Mouse (Mus musculus) limb, embryonic 10.5 days (tissue): Measurements from ENCODE around the gene Mrps34. TPM values are rescaled to one million over a fixed set of nuclear protein-coding genes. Genes with fewer than 3 reads are reported as not detected.

Experiments
- DNase-seq: peaks from one replicate; pipeline ENCODE4 v3.0.0-alpha.2; 2017; ENCODE audit warnings: low spot score
- H3K27ac ChIP-seq: fragments of 300-500 bp; sonication (generic); 2 replicates; pipeline ENCODE4 v1.5.1; 2016; ENCODE audit warnings: mild to moderate bottlenecking
- H3K27me3 ChIP-seq: fragments of 300-500 bp; sonication (generic); 2 replicates; pipeline ENCODE4 v1.6.1; 2016; ENCODE audit warnings: low read depth, mild to moderate bottlenecking; ENCODE audit not compliant: poor library complexity, severe bottlenecking
- H3K36me3 ChIP-seq: fragments of 300-500 bp; sonication (generic); 2 replicates; pipeline ENCODE4 v1.6.1; 2016; ENCODE audit warnings: mild to moderate bottlenecking, moderate library complexity
- H3K4me1 ChIP-seq: fragments of 300-500 bp; sonication (generic); 2 replicates; pipeline ENCODE4 v1.6.1; 2016
- H3K4me3 ChIP-seq: fragments of 300-500 bp; sonication (generic); 2 replicates; pipeline ENCODE4 v1.5.1; 2016; ENCODE audit warnings: mild to moderate bottlenecking, moderate library complexity
- H3K9me3 ChIP-seq: fragments of 300-500 bp; sonication (generic); replicated peaks from 2 replicates; pipeline ENCODE4 v1.6.1; 2016; ENCODE audit warnings: mild to moderate bottlenecking
- WGBS: fragments of 180-500 bp; shearing (Covaris S2); methylation state at CpG from one replicate; pipeline ENCODE4 v1.1.7; 2016; 5-methylcytosine and 5-hydroxymethylcytosine counted together
- polyA plus RNA-seq: library from polyadenylated mRNA; unstranded; fragments of >200 nt; fragmentation: Nextera tagmentation; extraction: Ambion mirVana; gene quantifications from 2 replicates; pipeline ENCODE4 v1.2.1, GENCODE M21; 2016

Mrps34 gene
- polyA plus RNA-seq, 1 experiment from 2014 or later: 104 TPM

DNA sequence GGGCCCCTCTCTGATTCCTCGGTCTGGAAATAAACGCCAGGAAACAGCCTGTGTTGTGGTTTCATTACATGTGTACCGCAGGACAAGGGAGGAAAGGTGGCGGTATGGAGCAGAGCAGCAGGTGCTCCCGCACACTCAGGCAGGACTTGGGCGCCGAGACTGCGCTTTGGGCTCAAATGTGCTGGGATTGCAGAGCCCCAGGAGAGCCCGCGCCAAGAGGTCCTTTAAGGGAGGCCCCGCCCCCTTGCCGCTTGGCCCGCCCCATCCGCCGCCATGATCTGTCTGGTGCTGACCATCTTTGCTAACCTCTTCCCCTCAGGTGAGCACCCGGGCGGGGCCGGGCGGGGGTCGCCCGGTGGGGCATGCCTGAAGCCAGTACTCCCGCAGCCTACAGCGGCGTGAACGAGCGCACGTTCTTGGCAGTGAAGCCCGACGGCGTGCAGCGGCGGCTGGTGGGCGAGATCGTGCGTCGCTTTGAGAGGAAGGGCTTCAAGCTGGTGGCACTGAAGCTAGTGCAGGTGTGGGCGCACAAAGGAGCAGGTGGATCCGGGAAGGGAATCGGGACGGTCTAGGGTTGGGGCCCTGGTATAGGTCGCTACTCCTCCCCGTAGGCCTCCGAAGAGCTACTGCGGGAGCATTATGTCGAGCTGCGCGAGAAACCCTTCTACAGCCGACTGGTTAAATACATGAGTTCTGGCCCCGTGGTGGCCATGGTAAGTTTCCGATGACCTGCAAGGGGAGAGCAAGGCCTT, 1.5 kb downstream of the Mrps34 start, which contains the start of gene Nme3:
Gene Nme3, plus strand, starts transcription at position 260 of the 752 bp plus-strand sequence.
- H3K27me3 ChIP-seq: no peaks in the 10 kb centered on the region
- WGBS: 2% methylated on average over 50 of the region's 50 CpGs
- peak; percentile 84 for DNase-seq
- peak within 1 kb of the TSS; percentile 86 for H3K4me3 ChIP-seq
- peaks cover 74% of the 10 kb centered on the region for H3K36me3 ChIP-seq
- peak within 1 kb of the TSS; percentile 87 for H3K27ac ChIP-seq
- no peaks in the 10 kb centered on the region for H3K9me3 ChIP-seq
- peaks cover 38% of the 10 kb centered on the region for H3K4me1 ChIP-seq

DNA sequence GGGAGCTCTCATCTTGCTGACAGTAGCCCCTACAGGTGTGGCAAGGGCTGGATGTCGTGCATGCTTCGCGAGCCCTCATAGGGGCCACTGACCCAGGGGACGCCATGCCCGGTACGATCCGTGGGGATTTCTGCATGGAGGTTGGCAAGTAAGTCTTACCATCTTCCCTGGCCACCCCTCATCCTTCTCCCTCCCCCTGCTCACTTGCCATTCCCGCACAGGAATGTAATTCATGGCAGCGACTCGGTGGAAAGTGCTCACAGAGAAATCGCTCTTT, 2.0 kb downstream of the Mrps34 start:
- H3K36me3 ChIP-seq: peaks cover 74% of the 10 kb centered on the region
- peak overlapping the region; percentile 86 for H3K4me3 ChIP-seq
- 50% methylated on average over 11 of the region's 11 CpGs for WGBS
- peaks cover 38% of the 10 kb centered on the region for H3K4me1 ChIP-seq
- peak overlapping the region; percentile 87 for H3K27ac ChIP-seq
- no peaks in the 10 kb centered on the region for H3K27me3 ChIP-seq
- no peaks in the 10 kb centered on the region for H3K9me3 ChIP-seq
- no peak for DNase-seq

- H3K27ac ChIP-seq: no peak overlapping the region
- H3K27me3 ChIP-seq: no peaks in the 10 kb centered on the region
- no peak for DNase-seq
- peaks cover 38% of the 10 kb centered on the region for H3K4me1 ChIP-seq
- 87% methylated on average over 4 of the region's 4 CpGs for WGBS
- H3K36me3 ChIP-seq: peaks cover 74% of the 10 kb centered on the region
- peak overlapping the region; percentile 86 for H3K4me3 ChIP-seq
- no peaks in the 10 kb centered on the region for H3K9me3 ChIP-seq
Observed at GRCm38 (mm10) chr17:24897600-24897999, 2.7 kb downstream of the Mrps34 start.

GRCm38 (mm10) chr17:24898041-24898854, 3.3 kb downstream of the Mrps34 start:
- Histone ChIP-seq H3K36me3 (peaks cover 74% of the 10 kb centered on the region), H3K4me3 (0 out of 2 replicates have a peak overlapping the region, but pooled peaks have one; percentile 86)
- DNase-seq: no peak

GRCm38 (mm10) chr17:24899153-24899552, 4.2 kb downstream of the Mrps34 start:
- Histone ChIP-seq H3K4me3 (0 out of 2 replicates have a peak overlapping the region, but pooled peaks have one; percentile 0), H3K36me3 (peaks cover 75% of the 10 kb centered on the region), H3K4me1 (peaks cover 31% of the 10 kb centered on the region), H3K27ac (no peak overlapping the region), H3K27me3 (no peaks in the 10 kb centered on the region), H3K9me3 (no peaks in the 10 kb centered on the region)
- WGBS: 89% methylated on average over 5 of the region's 5 CpGs
- DNase-seq: no peak

More at GRCm38 (mm10) chr17:24898041-24898854, 3.3 kb downstream of the Mrps34 start:
- Histone ChIP-seq H3K27ac (no peak overlapping the region), H3K27me3 (no peaks in the 10 kb centered on the region), H3K4me1 (peaks cover 38% of the 10 kb centered on the region), H3K9me3 (no peaks in the 10 kb centered on the region)
- WGBS: 84% methylated on average over 4 of the region's 4 CpGs

GRCm38 (mm10) chr17:24900014-24900413, 5.1 kb downstream of the Mrps34 start:
- Histone ChIP-seq H3K27me3 (no peaks in the 10 kb centered on the region), H3K4me3 (no peak overlapping the region), H3K4me1 (peaks cover 27% of the 10 kb centered on the region), H3K36me3 (peaks cover 83% of the 10 kb centered on the region), H3K27ac (no peak overlapping the region), H3K9me3 (no peaks in the 10 kb centered on the region)
- 94% methylated on average over 6 of the region's 6 CpGs for WGBS
- DNase-seq: no peak

- 90% methylated on average over 5 of the region's 5 CpGs for WGBS
- Histone ChIP-seq H3K4me1 (peaks cover 7% of the 10 kb centered on the region), H3K27me3 (no peaks in the 10 kb centered on the region), H3K36me3 (peaks cover 100% of the 10 kb centered on the region), H3K9me3 (no peaks in the 10 kb centered on the region), H3K4me3 (no peak overlapping the region), H3K27ac (no peak overlapping the region)
- no peak for DNase-seq
Observed at GRCm38 (mm10) chr17:24902124-24902523, 7.2 kb downstream of the Mrps34 start.

GRCm38 (mm10) chr17:24902671-24903474, 8.0 kb downstream of the Mrps34 start:
- WGBS: 68% methylated on average over 9 of the region's 9 CpGs
- DNase-seq: no peak
- H3K4me1 ChIP-seq: no peaks in the 10 kb centered on the region
- no peak overlapping the region for H3K4me3 ChIP-seq
- H3K9me3 ChIP-seq: no peaks in the 10 kb centered on the region
- peaks cover 100% of the 10 kb centered on the region for H3K36me3 ChIP-seq
- no peak overlapping the region for H3K27ac ChIP-seq
- H3K27me3 ChIP-seq: no peaks in the 10 kb centered on the region

DNA sequence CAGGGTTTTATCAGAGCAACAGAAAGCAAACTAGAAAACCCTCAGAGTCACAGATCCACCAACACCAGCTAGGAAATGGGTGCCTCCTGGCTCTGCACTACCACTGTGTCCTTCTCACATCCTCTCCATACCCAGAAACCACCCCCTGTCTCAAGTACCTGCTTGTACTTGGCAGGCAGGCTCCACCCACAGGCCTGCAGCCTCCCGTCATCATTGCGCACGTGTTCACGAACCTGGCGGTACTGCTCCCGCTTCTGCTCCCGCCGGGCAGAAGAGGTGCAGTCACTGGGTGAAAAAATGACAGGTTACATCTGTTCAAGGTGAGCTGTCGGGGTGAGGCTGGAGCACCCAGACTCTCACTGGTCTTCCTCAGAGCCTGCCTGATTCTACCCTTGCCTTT, 8.9 kb downstream of the Mrps34 start:
- DNase-seq: no peak
- no peak overlapping the region for H3K27ac ChIP-seq
- no peaks in the 10 kb centered on the region for H3K27me3 ChIP-seq
- no peaks in the 10 kb centered on the region for H3K4me1 ChIP-seq
- 93% methylated on average over 9 of the region's 9 CpGs for WGBS
- H3K9me3 ChIP-seq: no peaks in the 10 kb centered on the region
- H3K4me3 ChIP-seq: no peak overlapping the region
- H3K36me3 ChIP-seq: peaks cover 100% of the 10 kb centered on the region

- WGBS: 100% methylated on average over 2 of the region's 2 CpGs
- H3K4me3 ChIP-seq: no peak overlapping the region
- H3K27me3 ChIP-seq: no peaks in the 10 kb centered on the region
- DNase-seq: no peak
- H3K27ac ChIP-seq: no peak overlapping the region
- no peaks in the 10 kb centered on the region for H3K9me3 ChIP-seq
- H3K36me3 ChIP-seq: peaks cover 100% of the 10 kb centered on the region
- H3K4me1 ChIP-seq: no peaks in the 10 kb centered on the region
Observed at GRCm38 (mm10) chr17:24907591-24907990, 12.7 kb downstream of the Mrps34 start.

GRCm38 (mm10) chr17:24913984-24914383, 19.1 kb downstream of the Mrps34 start:
- Histone ChIP-seq H3K4me3 (no peak overlapping the region), H3K9me3 (no peaks in the 10 kb centered on the region), H3K36me3 (peaks cover 99% of the 10 kb centered on the region), H3K27me3 (no peaks in the 10 kb centered on the region), H3K27ac (no peak overlapping the region), H3K4me1 (no peaks in the 10 kb centered on the region)
- no peak for DNase-seq

DNA sequence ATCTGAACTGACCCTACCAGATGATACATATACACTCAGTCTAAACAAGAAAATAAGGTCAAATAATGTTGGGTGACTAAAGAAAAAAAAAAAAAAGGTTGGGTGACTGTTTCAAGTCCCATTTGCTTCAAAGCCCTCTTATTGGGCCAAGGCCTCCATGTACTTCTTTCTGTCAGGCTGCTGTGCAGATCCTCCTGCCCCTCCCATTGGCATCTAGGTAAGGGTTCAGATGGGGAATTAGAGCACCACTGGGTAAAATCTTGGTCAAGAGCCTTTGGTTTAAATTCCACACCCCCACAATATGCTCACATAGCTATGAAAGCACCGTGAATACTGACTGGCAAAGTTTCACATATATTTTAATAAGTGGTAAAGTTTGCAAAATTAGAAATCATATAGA, 28.3 kb downstream of the Mrps34 start:
- H3K27ac ChIP-seq: no peak overlapping the region
- no peaks in the 10 kb centered on the region for H3K9me3 ChIP-seq
- peaks cover 98% of the 10 kb centered on the region for H3K36me3 ChIP-seq
- 93% methylated on average over 1 of the region's 1 CpGs for WGBS
- DNase-seq: no peak
- no peak overlapping the region for H3K4me3 ChIP-seq
- no peaks in the 10 kb centered on the region for H3K4me1 ChIP-seq
- no peaks in the 10 kb centered on the region for H3K27me3 ChIP-seq
